Comparison of ENCODE assay signal across 7 mouse cellular contexts in the genomic region with DNA sequence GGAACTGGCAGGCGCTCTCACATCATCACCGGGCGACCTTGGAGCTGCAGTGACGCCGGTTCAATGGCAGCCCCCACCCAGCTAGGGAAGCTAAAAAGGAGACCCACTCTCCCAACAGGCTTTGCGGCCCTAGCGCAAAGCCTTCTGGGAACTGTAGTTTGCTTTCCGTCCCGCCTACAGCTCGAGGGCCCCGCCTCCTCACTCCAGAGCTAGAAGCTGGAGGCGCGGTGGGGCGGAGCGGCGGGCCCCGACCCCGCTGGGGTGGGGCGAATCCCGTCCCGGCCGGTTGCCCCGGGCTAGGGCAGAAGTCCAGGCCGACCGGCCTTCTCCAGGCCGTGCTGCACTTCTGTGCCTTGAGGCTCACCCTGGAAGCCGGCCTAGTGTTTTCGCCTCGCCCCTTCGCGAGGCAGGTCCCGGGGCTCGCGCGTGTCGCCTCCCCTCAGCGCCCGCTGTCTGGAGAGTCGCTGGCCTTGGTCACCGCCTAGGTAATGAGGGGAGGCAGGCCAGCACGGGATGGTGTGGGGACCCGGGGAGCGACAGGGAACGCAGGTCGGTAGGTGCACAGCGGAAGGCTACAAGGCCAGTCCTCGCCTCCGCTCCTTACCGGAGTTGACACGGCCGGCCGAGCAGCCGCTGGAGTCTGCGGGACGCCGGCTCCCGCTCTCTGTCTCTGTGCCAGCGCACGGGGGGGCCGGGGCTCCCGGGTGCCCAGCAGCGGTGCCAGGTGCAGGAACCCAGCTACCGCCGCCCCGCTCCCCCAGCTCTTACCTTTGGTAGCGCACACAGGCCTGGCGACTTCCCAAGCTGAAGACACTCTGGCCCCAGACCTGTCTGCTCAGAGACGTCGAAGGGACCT. TPM values are rescaled to one million over a fixed set of nuclear protein-coding genes. Genes with fewer than 3 reads are reported as not detected.
DNase-seq lines count a peak whose midpoint lies in the region; ATAC-seq lines count a peak whose summit lies in the region.

A gene (minus strand): TSS at position 65 of the 856 bp plus-strand sequence.
A gene (plus strand): TSS at position 157 of the 856 bp plus-strand sequence.

- H3K4me3 ChIP-seq in intestine, embryonic 15.5 days (replicated peaks) = peak within 1 kb of the TSS; percentile 89
- H3K4me3 ChIP-seq in midbrain, embryonic 10.5 days = peak within 1 kb of the TSS; percentile 76

- H3K9me3 ChIP-seq in intestine, embryonic 15.5 days = no peaks in the 10 kb centered on the region
- no peaks in the 10 kb centered on the region for H3K9me3 ChIP-seq in midbrain, embryonic 10.5 days (replicated peaks)

- no peaks in the 10 kb centered on the region for H3K36me3 ChIP-seq in intestine, embryonic 15.5 days
- H3K36me3 ChIP-seq in midbrain, embryonic 10.5 days = 0 out of 2 replicates have a peak, but pooled peaks cover 3% of the 10 kb centered on the region

- H3K4me2 ChIP-seq in intestine, embryonic 15.5 days (replicated peaks) = peak within 1 kb of the TSS; percentile 89

- ATAC-seq in intestine, embryonic 15.5 days = peak; percentile 98

- WGBS in intestine, embryonic 15.5 days = under 1% methylated on average over 69 of the region's 69 CpGs
- under 1% methylated on average over 62 of the region's 69 CpGs for WGBS in midbrain, embryonic 10.5 days

- intact Hi-C loops in gastrocnemius, postnatal 36 days (cut with DNase I) = no loop called here
- intact Hi-C loops in left cerebral cortex, postnatal 25 days (cut with DNase I) = loop anchor here (1.0 kb wide), 1 partner anchor 147 kb away; a partner anchor contains a TSS

- H3K9ac ChIP-seq in intestine, embryonic 15.5 days = peak within 1 kb of the TSS; percentile 91

- DNase-seq in adrenal gland, adult 18-20 months (ENCODE audit: low spot score in 2 of 2) = peak; percentile 86 to 89
- peak; percentile 97 for DNase-seq in embryo, embryonic 11 days
- DNase-seq in gastrocnemius, postnatal 36 days = peak; percentile 90 to 91
- DNase-seq in left cerebral cortex, postnatal 25 days (ENCODE audit: low spot score in 2 of 2) = peak; percentile 96 to 98
- peak; percentile 93 for DNase-seq in midbrain, embryonic 10.5 days (ENCODE audit: low spot score)
- DNase-seq in right cerebral cortex, postnatal 4 days = peak; percentile 88

- H3K27me3 ChIP-seq in intestine, embryonic 15.5 days (replicated peaks) = no peaks in the 10 kb centered on the region
- H3K27me3 ChIP-seq in midbrain, embryonic 10.5 days (ENCODE audit: low read depth, poor library complexity, severe bottlenecking) = no peaks in the 10 kb centered on the region

- peaks cover 7% of the 10 kb centered on the region; the same call in 1 of the 2 replicates for H3K4me1 ChIP-seq in intestine, embryonic 15.5 days (replicated peaks)
- peaks cover 49% of the 10 kb centered on the region for H3K4me1 ChIP-seq in midbrain, embryonic 10.5 days

- peak within 1 kb of the TSS; percentile 82 for H3K27ac ChIP-seq in intestine, embryonic 15.5 days
- peak within 1 kb of the TSS; percentile 92 for H3K27ac ChIP-seq in midbrain, embryonic 10.5 days (replicated peaks)

RNA-seq across cellular contexts. Expression of the first gene that starts in this region (rescaled TPM):
- total RNA-seq in adrenal gland, adult 18-20 months (2021) = 10 to 100 TPM; 46.3 to 70.8 TPM
- total RNA-seq in gastrocnemius, postnatal 36 days (2021) = 10 to 100 TPM; 68.8 to 84.1 TPM
- polyA plus RNA-seq in intestine, embryonic 15.5 days (2015; fragmentation: Nextera tagmentation; extraction: Ambion mirVana) = 11.5 and 12.0 TPM in 2 replicates
- 100 to 1,000 TPM; 175 to 198 TPM for total RNA-seq in left cerebral cortex, postnatal 25 days (2021)
- polyA plus RNA-seq in midbrain, embryonic 10.5 days (2016; fragmentation: Nextera tagmentation; extraction: Ambion mirVana) = 8.9 and 11.3 TPM in 2 replicates

RNA-seq across cellular contexts. Expression of the second gene that starts in this region (rescaled TPM):
- 10 to 100 TPM; 32.7 to 47.4 TPM for total RNA-seq in adrenal gland, adult 18-20 months (2021)
- total RNA-seq in gastrocnemius, postnatal 36 days (2021) = 100 to 1,000 TPM; 134 to 135 TPM
- 21.3 and 23.1 TPM in 2 replicates for polyA plus RNA-seq in intestine, embryonic 15.5 days (2015; fragmentation: Nextera tagmentation; extraction: Ambion mirVana)
- total RNA-seq in left cerebral cortex, postnatal 25 days (2021) = 10 to 100 TPM; 70.7 to 74.8 TPM
- 26.8 and 33.9 TPM in 2 replicates for polyA plus RNA-seq in midbrain, embryonic 10.5 days (2016; fragmentation: Nextera tagmentation; extraction: Ambion mirVana)

Comparison
In these comparisons a context has a peak if more than half of its experiments do, and no peak if none do; other contexts are left out.
1. Peak in every context shown above with its lines: DNase-seq, ATAC-seq, H3K4me3 ChIP-seq and H3K27ac ChIP-seq.